Mouse (Mus musculus) forebrain, embryonic 12.5 days (tissue): ENCODE results near the gene Ube2s. TPM values are rescaled to one million over a fixed set of nuclear protein-coding genes. Genes with fewer than 3 reads are reported as not detected.

Source experiments
- ATAC-seq: fragments of 200-750 bp; cut with Nextera tagmentation; 2 replicates; pipeline ENCODE4 v1.8.0; 2017; ENCODE audit warnings: moderate TSS enrichment; ENCODE audit not compliant: low FRiP score
- H3K27ac ChIP-seq: fragments of 300-500 bp; sonication (generic); 2 replicates; pipeline ENCODE4 v1.5.1; 2016; ENCODE audit warnings: mild to moderate bottlenecking
- H3K27me3 ChIP-seq: fragments of 300-500 bp; sonication (generic); 2 replicates; pipeline ENCODE4 v1.6.1; 2016; ENCODE audit warnings: mild to moderate bottlenecking
- H3K36me3 ChIP-seq: fragments of 300-500 bp; sonication (generic); replicated peaks from 2 replicates; pipeline ENCODE4 v1.6.1; 2016; ENCODE audit warnings: mild to moderate bottlenecking
- H3K4me1 ChIP-seq: fragments of 300-500 bp; sonication (generic); 2 replicates; pipeline ENCODE4 v1.6.1; 2016
- H3K4me2 ChIP-seq: fragments of 300-500 bp; sonication (generic); 2 replicates; pipeline ENCODE4 v1.6.1; 2016; ENCODE audit warnings: mild to moderate bottlenecking, moderate library complexity
- H3K4me3 ChIP-seq: fragments of 300-500 bp; sonication (generic); replicated peaks from 2 replicates; pipeline ENCODE4 v1.5.1; 2016; ENCODE audit warnings: mild to moderate bottlenecking
- H3K9ac ChIP-seq: fragments of 300-500 bp; sonication (generic); 2 replicates; pipeline ENCODE4 v1.6.1; 2016; ENCODE audit warnings: mild to moderate bottlenecking
- H3K9me3 ChIP-seq: fragments of 300-500 bp; sonication (generic); 2 replicates; pipeline ENCODE4 v1.6.1; 2016
- WGBS: fragments of 180-500 bp; shearing (Covaris S2); methylation state at CpG from one replicate; pipeline ENCODE4 v1.1.7; 2016; 5-methylcytosine and 5-hydroxymethylcytosine counted together
- polyA plus RNA-seq: library from polyadenylated mRNA; unstranded; fragments of >200 nt; fragmentation: Nextera tagmentation; extraction: Ambion mirVana; gene quantifications from 2 replicates; pipeline ENCODE4 v1.2.1, GENCODE M21; 2016

Ube2s gene
- polyA plus RNA-seq, 1 experiment from 2014 or later = 445 TPM

DNA sequence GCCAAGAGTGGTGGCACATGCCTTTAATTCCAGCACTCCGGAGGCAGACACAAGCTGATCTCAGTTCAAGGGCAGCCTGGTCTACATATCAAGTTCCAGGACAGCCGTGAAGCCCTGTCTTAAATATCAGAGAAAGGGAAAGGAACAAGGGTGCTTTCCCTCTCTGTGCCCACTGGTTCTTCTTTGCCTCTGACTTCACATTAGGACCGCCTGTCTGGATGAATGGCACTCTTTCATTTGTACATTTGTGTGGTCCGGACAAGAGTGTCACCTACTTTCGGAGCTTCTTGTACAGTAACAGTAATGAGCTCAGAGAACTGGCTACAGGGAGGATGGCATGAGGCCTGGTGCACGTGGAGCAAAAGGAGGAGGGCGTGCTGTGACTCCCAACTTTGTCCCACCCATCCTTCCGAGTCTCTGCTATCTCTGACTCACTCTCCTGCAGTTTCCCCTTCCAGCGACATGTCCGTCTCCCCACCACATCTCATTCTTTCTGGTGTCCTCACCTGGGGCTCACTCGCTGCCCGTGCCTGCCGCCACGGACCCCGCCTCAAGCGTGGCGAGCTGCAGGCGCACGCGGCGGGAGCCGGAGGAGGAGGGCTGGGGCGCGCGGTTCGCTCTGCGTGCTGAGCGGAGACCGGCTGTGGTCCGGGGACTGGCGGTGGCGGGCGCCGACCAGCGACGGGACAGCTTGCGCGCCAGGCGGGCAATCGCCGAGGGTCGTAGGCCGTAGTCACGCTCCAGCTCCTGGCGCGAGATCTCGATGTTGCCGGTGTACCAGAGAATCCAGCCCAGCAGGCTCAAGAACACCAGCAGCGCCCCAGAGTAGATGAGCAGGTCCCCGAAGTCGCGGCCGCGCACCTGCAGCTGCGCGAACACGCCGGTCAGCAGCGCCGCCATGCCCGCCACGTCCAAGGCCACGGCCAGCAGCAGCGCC is 23.6 kb downstream of the Ube2s start:
- H3K9me3 ChIP-seq = no peaks in the 10 kb centered on the region
- H3K36me3 ChIP-seq = peaks cover 3% of the 10 kb centered on the region
- H3K9ac ChIP-seq = peak overlapping the region; percentile 82
- peaks cover 16% of the 10 kb centered on the region for H3K4me1 ChIP-seq
- peak overlapping the region; percentile 88 for H3K4me2 ChIP-seq
- ATAC-seq = peak; percentile 70
- peak overlapping the region; percentile 58 for H3K4me3 ChIP-seq
- peaks cover 38% of the 10 kb centered on the region for H3K27me3 ChIP-seq
- whole genome bisulfite sequencing = 2% methylated on average over 59 of the region's 64 CpGs
- 0 out of 2 replicates have a peak overlapping the region, but pooled peaks have one; percentile 9 for H3K27ac ChIP-seq

DNA sequence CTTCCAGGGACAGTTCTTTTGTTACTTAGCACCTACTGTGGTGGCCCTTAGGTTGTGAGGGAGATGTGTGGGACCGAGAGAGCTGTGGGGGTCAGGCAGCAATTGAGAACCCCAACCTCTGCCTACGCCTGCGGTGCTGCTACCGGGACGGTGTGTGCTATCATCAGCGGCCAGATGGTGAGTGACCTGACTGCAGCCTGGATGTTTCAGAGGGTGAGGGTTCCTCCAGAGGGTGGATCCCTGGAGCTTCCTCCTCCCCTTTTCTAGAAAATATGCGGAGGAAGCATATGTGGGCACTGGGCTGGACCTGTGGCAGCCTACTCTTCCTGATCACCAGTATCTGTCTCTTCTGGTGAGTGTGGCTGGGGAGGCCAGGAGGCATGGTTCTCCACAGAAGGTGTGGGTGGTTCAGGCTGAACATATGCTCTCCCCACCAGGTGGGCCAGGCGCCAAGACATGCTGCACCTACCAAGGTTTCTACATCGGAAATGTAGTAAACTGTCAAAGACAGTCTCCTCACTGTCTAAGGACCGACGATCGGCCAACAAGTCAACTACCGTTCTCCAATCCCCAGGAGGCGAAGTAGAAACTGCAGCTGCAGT is 28.6 kb downstream of the Ube2s start:
- H3K27me3 ChIP-seq = peaks cover 64% of the 10 kb centered on the region
- H3K9ac ChIP-seq = no peak overlapping the region
- ATAC-seq = no peak
- no peak overlapping the region for H3K4me2 ChIP-seq
- 92% methylated on average over 14 of the region's 14 CpGs for WGBS
- no peaks in the 10 kb centered on the region for H3K36me3 ChIP-seq
- peaks cover 6% of the 10 kb centered on the region; the same call in 1 of the 2 replicates for H3K4me1 ChIP-seq
- H3K27ac ChIP-seq = no peak overlapping the region
- H3K4me3 ChIP-seq = no peak overlapping the region
- no peaks in the 10 kb centered on the region for H3K9me3 ChIP-seq

DNA sequence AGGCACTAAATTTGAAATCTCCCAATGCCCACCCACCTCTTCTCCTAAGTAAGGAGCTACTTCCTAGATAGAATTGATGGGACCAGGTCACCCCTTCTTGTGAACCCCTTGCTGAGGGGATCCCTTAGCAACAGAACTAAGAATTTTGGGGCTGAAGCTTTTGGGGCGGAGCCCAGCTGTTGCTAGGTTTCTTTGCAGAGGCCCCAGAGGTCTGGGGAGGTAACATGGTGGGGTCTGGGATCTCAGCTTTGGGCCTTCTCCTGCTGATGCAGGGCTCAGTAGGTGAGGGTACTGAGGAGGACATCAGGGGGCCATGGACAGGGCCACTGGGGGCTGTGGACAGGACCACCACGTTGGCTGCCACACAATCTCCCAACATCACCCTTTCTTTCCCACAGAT is 29.6 kb downstream of the Ube2s start, which contains the start of the genes Il11 and Tmem190:
Il11 (minus strand) TSS at position 101 of the 400 bp plus-strand sequence.
Tmem190 (plus strand) TSS at position 179 of the 400 bp plus-strand sequence.
- Histone ChIP-seq H3K9me3 (no peaks in the 10 kb centered on the region), H3K4me1 (peaks cover 2% of the 10 kb centered on the region), H3K4me2 (no peak within 1 kb of the TSS), H3K4me3 (no peak within 1 kb of the TSS), H3K36me3 (no peaks in the 10 kb centered on the region), H3K27me3 (peaks cover 68% of the 10 kb centered on the region), H3K27ac (no peak within 1 kb of the TSS), H3K9ac (no peak within 1 kb of the TSS)
- WGBS = 80% methylated on average over 2 of the region's 2 CpGs
- no peak for ATAC-seq

DNA sequence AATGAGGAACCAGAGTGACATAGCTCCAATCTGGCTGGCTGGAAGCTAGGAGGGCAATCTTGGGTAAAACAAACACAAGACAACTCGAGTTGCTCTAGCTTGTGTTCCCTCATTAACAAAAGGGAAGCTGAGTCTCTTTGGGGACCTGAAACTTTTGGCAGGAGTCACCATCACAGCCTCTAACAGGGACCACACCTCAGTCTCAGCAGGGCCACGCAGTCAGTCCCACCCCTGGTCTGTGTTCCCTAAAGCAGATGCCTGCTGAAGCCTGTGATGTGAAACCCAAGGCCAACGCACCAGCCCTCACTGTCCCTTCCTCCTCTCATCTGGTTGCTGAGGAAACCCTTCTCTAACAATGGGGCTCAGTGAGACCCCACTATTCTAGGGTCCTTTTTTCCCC is 30.3 kb downstream of the Ube2s start:
- no peaks in the 10 kb centered on the region for H3K9me3 ChIP-seq
- H3K4me1 ChIP-seq = peaks cover 8% of the 10 kb centered on the region
- 50% methylated on average over 3 of the region's 3 CpGs for WGBS
- peaks cover 68% of the 10 kb centered on the region for H3K27me3 ChIP-seq
- H3K36me3 ChIP-seq = no peaks in the 10 kb centered on the region
- H3K27ac ChIP-seq = no peak overlapping the region
- no peak overlapping the region for H3K9ac ChIP-seq
- no peak for ATAC-seq
- H3K4me3 ChIP-seq = no peak overlapping the region
- no peak overlapping the region for H3K4me2 ChIP-seq

DNA sequence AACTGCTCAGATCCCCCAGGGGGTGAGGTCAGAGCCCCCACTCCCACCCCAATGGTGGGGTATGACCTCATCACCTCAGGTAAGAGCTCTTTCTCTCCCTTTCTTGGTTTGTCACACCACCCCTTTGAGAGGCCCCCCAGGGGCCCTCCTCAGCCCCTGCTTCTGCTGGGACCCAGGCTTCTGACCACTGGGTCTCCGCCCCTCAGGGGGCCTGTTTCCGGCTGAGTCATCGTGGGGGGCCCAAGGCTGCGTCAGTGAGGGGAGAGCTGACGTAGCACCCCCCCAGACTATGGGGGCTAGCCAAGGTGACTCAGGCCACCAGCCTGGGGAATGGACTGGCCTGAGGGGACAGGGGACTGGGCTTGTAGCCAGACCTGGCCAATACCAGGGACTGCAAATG is 32.5 kb downstream of the Ube2s start:
- H3K9me3 ChIP-seq = no peaks in the 10 kb centered on the region
- H3K4me2 ChIP-seq = no peak overlapping the region
- H3K4me3 ChIP-seq = no peak overlapping the region
- H3K27me3 ChIP-seq = peaks cover 81% of the 10 kb centered on the region
- no peak overlapping the region for H3K9ac ChIP-seq
- H3K36me3 ChIP-seq = no peaks in the 10 kb centered on the region
- ATAC-seq = no peak
- no peak overlapping the region for H3K27ac ChIP-seq
- H3K4me1 ChIP-seq = peaks cover 12% of the 10 kb centered on the region
- WGBS = 44% methylated on average over 5 of the region's 5 CpGs

DNA sequence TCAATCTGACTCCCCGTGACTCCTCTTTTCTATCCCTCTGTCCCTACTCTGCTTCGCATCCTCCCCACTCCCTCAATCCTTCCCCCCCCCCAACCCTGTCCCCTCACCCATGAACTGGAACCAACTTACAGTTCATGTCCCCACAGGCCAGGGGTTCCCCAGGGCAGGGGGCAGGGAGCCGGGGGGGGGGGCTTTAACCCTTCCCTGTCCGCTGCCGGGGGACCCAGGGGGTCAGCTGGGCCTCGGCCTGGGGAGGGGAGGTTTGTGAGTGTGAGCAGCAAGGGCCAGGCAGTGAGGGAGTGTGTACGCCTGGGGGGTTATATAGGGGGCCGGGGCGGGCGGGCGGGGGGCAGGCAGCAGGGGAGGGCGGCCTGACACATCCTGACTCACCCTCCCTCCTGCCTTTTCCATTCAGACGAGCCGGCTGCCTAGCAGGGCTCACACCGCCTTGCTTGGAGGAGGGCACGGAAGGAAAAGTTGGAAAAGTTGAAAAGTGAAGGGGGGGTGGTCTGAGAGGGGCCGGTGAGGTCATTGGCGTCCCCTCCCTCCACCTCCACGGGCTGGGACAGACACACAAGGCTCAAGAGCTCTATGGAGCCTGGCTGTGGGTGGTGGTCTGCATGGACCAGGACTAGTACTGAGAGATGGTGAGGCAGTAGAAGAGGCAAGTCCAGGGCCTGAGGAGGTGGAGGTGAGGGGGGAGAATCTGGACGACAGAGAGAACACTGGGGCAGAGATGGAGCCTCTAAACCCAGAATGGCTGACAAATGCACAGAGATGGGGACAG is 34.3 kb downstream of the Ube2s start:
- Histone ChIP-seq H3K27me3 (peaks cover 81% of the 10 kb centered on the region), H3K9ac (peak overlapping the region; percentile 7; the same call in 1 of the 2 replicates), H3K27ac (no peak overlapping the region), H3K36me3 (no peaks in the 10 kb centered on the region), H3K4me2 (peak overlapping the region; percentile 50; the same call in 1 of the 2 replicates), H3K4me3 (0 out of 2 replicates have a peak overlapping the region, but pooled peaks have one; percentile 34), H3K4me1 (peaks cover 12% of the 10 kb centered on the region), H3K9me3 (no peaks in the 10 kb centered on the region)
- ATAC-seq = no peak
- 3% methylated on average over 19 of the region's 20 CpGs for whole genome bisulfite sequencing

DNA sequence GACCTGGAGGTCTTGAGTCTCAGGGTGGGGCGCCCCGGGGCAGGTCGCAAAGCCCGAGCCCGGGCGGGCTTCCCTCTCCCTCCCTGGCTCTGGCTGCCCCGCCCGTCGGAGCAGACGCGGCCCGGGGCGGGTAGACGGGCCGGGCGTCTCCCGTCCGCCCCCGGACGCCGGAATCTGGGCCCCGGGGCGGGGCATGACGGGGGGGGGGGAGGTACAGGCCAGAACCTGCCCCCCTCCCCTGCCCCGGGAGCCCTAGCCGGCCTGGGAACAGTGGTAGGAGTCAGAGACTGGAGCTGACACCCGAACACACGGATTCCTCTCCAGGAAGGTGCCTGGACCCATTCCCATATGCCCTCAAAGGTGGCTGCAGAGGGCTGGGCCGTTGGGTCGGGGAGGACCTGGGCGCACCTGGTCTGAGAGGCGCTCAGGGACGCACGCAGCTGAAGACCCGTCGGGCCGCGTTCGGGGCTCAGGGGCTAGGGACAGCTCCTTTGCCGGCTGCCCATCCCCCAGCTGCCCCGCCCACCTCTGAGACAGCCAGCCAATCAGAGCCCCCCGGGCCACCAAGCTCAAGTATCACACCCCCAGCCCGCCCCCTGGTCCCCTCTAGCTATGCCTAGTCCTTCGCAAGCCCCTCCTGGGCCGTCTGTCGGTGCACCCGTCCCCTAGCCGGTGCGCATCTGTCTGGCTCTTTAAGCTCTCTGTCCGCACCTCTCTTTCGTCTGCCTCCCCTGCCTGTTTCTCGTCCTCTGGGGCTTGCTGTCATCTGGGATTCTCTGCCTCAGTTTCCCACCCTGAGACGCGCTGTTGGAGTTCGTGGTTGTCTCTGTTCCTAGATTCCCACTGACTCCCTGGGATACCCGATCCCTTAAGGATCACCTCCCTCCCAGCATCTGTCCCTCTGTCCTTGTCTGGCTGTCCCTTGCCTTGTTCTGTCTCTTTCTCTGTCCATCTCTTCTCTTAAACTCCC is 35.2 kb downstream of the Ube2s start:
- Histone ChIP-seq H3K4me1 (peaks cover 12% of the 10 kb centered on the region), H3K27ac (no peak overlapping the region), H3K27me3 (peaks cover 74% of the 10 kb centered on the region), H3K9me3 (no peaks in the 10 kb centered on the region), H3K36me3 (no peaks in the 10 kb centered on the region), H3K4me3 (peak overlapping the region; percentile 34), H3K4me2 (peak overlapping the region; percentile 50), H3K9ac (peak overlapping the region; percentile 42)
- 2% methylated on average over 42 of the region's 56 CpGs for WGBS
- peak; percentile 87 for ATAC-seq

DNA sequence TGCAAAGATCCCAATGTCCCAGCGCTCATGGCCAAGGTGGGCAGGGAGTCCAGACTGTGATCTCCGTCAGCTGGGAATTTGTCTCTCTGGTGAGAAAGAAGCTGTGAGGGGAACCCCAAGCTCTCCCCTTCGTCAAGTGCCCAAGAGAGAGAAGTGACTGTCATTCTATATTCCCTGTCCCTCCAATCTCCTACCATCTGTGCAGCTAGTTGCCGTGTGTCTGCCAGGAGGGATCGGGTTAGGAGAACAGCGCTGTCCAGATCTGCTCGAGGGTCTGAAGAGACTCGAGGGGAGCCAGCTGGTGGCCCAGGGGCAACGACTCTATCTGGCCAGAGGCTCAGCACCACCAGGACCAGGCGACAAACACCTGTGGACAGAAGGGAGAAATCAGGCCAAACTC is 36.3 kb downstream of the Ube2s start:
- Histone ChIP-seq H3K4me3 (no peak overlapping the region), H3K36me3 (no peaks in the 10 kb centered on the region), H3K9ac (no peak overlapping the region), H3K9me3 (no peaks in the 10 kb centered on the region), H3K27ac (no peak overlapping the region), H3K4me1 (peaks cover 12% of the 10 kb centered on the region), H3K27me3 (peaks cover 68% of the 10 kb centered on the region), H3K4me2 (no peak overlapping the region)
- 54% methylated on average over 10 of the region's 10 CpGs for WGBS
- ATAC-seq = no peak

DNA sequence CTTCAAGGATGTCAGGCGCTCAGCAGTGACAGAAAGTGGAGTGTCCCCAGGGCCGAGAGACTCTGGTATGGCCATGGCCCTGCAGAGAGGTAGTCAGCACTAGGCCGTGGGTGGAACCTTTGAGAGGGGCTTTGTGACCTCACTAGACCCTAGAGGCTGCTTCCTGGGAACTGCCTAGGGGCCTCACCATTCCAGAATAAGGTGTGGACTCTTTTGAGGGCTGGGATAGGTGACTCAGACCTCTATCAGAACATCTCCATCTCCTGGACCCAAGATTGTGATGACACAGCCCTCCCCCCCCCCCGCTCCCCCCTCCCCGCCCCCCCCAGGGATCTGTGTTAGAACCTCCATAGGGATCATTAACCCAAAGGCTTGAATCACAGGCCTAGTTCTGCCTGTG is 41.2 kb downstream of the Ube2s start, which contains the start of gene Fam71e2:
Fam71e2 (minus strand) TSS at position 101 of the 400 bp plus-strand sequence.
- no peak for ATAC-seq
- peaks cover 31% of the 10 kb centered on the region for H3K27me3 ChIP-seq

DNA sequence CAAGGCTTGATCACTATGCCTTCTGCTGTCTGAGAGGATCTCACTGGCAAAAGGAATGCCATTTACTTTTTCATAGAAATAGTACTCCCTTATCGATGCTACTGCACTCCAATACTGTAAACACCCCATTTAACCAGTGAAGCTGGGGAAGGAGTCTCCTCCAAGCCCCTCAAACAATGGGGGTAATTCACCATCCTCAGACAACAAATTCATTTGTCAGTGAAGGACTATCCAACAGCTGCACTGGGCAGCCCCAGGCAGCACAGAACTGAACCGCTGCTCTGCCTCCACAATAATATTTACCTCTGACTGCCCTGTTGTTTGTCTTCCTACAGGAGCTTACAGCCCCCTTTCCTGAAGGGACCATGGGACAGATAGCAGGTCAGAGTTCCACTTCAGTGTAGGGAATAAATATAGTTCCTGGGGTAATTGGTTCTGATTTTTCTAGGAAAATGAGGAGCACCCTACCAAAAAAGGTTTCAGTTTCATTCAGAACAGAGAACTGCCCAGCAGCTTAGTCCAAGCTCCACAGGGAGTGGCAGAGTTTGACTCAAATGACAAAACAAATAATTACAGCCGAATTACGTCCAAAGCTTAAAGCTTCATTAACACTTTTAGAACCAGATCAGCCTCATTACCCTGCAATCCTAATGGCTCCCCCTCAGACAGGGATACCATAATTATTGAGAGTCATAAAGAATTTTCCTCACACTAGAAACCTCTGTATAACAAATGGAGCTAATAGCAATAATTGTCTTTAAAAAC is 47.3 kb downstream of the Ube2s start:
- Histone ChIP-seq H3K27ac (no peak overlapping the region), H3K27me3 (peaks cover 5% of the 10 kb centered on the region), H3K4me3 (no peak overlapping the region), H3K4me1 (peaks cover 16% of the 10 kb centered on the region), H3K9me3 (no peaks in the 10 kb centered on the region), H3K4me2 (0 out of 2 replicates have a peak overlapping the region, but pooled peaks have one; percentile 6), H3K36me3 (no peaks in the 10 kb centered on the region), H3K9ac (no peak overlapping the region)
- ATAC-seq = no peak
- 5% methylated on average over 4 of the region's 4 CpGs for WGBS

More for the DNA sequence above, 41.2 kb downstream of the Ube2s start, which contains the start of gene Fam71e2:
- 77% methylated on average over 5 of the region's 5 CpGs for WGBS
- Histone ChIP-seq H3K4me1 (no peaks in the 10 kb centered on the region), H3K4me2 (no peak within 1 kb of the TSS), H3K36me3 (no peaks in the 10 kb centered on the region), H3K9ac (no peak within 1 kb of the TSS), H3K4me3 (no peak within 1 kb of the TSS), H3K27ac (no peak within 1 kb of the TSS), H3K9me3 (no peaks in the 10 kb centered on the region)
